Mouse (Mus musculus): Measurements from ENCODE around the gene 2010111I01Rik. TPM values are rescaled to one million over a fixed set of nuclear protein-coding genes. Genes with fewer than 3 reads are reported as not detected.

The 2010111I01Rik gene
- polyA plus RNA-seq, 1 experiment from 2014 or later: 80.8 TPM

- H3K9ac ChIP-seq (ENCODE audit: low read length): no peak overlapping the region
These were observed 309.9 kb downstream of the 2010111I01Rik start for GRCm38 (mm10) chr13:63274488-63275166.

GRCm38 (mm10) chr13:63276389-63276788 lies 311.7 kb downstream of the 2010111I01Rik start:
- Histone ChIP-seq H3K4me2 (ENCODE audit: low read depth) (no peak overlapping the region), H3K4me1 (ENCODE audit: control insufficient read depth, insufficient read depth, low read length) (peaks cover 31% of the 10 kb centered on the region), H3K9ac (ENCODE audit: low read length) (no peak overlapping the region), H3K27me3 (ENCODE audit: control insufficient read depth, insufficient read depth, low read length) (no peaks in the 10 kb centered on the region), H3K9me3 (ENCODE audit: control insufficient read depth, low read length) (no peaks in the 10 kb centered on the region), H3K27ac (ENCODE audit: low read depth, low read length) (no peak overlapping the region), H3K36me3 (ENCODE audit: control insufficient read depth, insufficient read depth, low read length) (no peaks in the 10 kb centered on the region), H3K4me3 (ENCODE audit: low read depth, low read length) (no peak overlapping the region)
- WGBS: 93% methylated on average over 4 of the region's 4 CpGs
- ATAC-seq (ENCODE audit: insufficient read depth, low FRiP score, low TSS enrichment): no peak
- DNase-seq (ENCODE audit: low spot score): no peak

More at GRCm38 (mm10) chr13:63274488-63275166, 309.9 kb downstream of the 2010111I01Rik start:
- ATAC-seq (ENCODE audit: insufficient read depth, low FRiP score, low TSS enrichment): no peak
- WGBS: 74% methylated on average over 10 of the region's 10 CpGs
- H3K4me1 ChIP-seq (ENCODE audit: control insufficient read depth, insufficient read depth, low read length): peaks cover 26% of the 10 kb centered on the region
- H3K4me2 ChIP-seq (ENCODE audit: low read depth): peak overlapping the region; percentile 31
- H3K36me3 ChIP-seq (ENCODE audit: control insufficient read depth, insufficient read depth, low read length): no peaks in the 10 kb centered on the region
- DNase-seq (ENCODE audit: low spot score): no peak
- no peak overlapping the region for H3K27ac ChIP-seq (ENCODE audit: low read depth, low read length)
- 0 out of 2 replicates have a peak overlapping the region, but pooled peaks have one; percentile 17 for H3K4me3 ChIP-seq (ENCODE audit: low read depth, low read length)
- H3K9me3 ChIP-seq (ENCODE audit: control insufficient read depth, low read length): no peaks in the 10 kb centered on the region
- H3K27me3 ChIP-seq (ENCODE audit: control insufficient read depth, insufficient read depth, low read length): peaks cover 4% of the 10 kb centered on the region; the same call in 1 of the 2 replicates

GRCm38 (mm10) chr13:63277316-63277715 lies 312.6 kb downstream of the 2010111I01Rik start:
- Histone ChIP-seq H3K27me3 (ENCODE audit: control insufficient read depth, insufficient read depth, low read length) (no peaks in the 10 kb centered on the region), H3K27ac (ENCODE audit: low read depth, low read length) (no peak overlapping the region), H3K9me3 (ENCODE audit: control insufficient read depth, low read length) (no peaks in the 10 kb centered on the region), H3K9ac (ENCODE audit: low read length) (no peak overlapping the region), H3K4me2 (ENCODE audit: low read depth) (no peak overlapping the region), H3K4me1 (ENCODE audit: control insufficient read depth, insufficient read depth, low read length) (peaks cover 28% of the 10 kb centered on the region), H3K36me3 (ENCODE audit: control insufficient read depth, insufficient read depth, low read length) (no peaks in the 10 kb centered on the region), H3K4me3 (ENCODE audit: low read depth, low read length) (no peak overlapping the region)
- DNase-seq (ENCODE audit: low spot score): no peak
- no peak for ATAC-seq (ENCODE audit: insufficient read depth, low FRiP score, low TSS enrichment)
- WGBS: 64% methylated on average over 5 of the region's 5 CpGs

GRCm38 (mm10) chr13:63278141-63278631 lies 313.5 kb downstream of the 2010111I01Rik start:
- no peaks in the 10 kb centered on the region for H3K27me3 ChIP-seq (ENCODE audit: control insufficient read depth, insufficient read depth, low read length)
- WGBS: 48% methylated on average over 5 of the region's 5 CpGs
- H3K4me1 ChIP-seq (ENCODE audit: control insufficient read depth, insufficient read depth, low read length): peaks cover 22% of the 10 kb centered on the region
- H3K9ac ChIP-seq (ENCODE audit: low read length): no peak overlapping the region
- ATAC-seq (ENCODE audit: insufficient read depth, low FRiP score, low TSS enrichment) (no peak), DNase-seq (ENCODE audit: low spot score) (no peak)
- peak overlapping the region; percentile 6; the same call in 1 of the 2 replicates for H3K4me2 ChIP-seq (ENCODE audit: low read depth)
- no peaks in the 10 kb centered on the region for H3K9me3 ChIP-seq (ENCODE audit: control insufficient read depth, low read length)
- H3K27ac ChIP-seq (ENCODE audit: low read depth, low read length): peak overlapping the region; percentile 46; the same call in 1 of the 2 replicates
- H3K36me3 ChIP-seq (ENCODE audit: control insufficient read depth, insufficient read depth, low read length): no peaks in the 10 kb centered on the region
- no peak overlapping the region for H3K4me3 ChIP-seq (ENCODE audit: low read depth, low read length)

GRCm38 (mm10) chr13:63278796-63279475 lies 314.2 kb downstream of the 2010111I01Rik start:
- no peaks in the 10 kb centered on the region for H3K27me3 ChIP-seq (ENCODE audit: control insufficient read depth, insufficient read depth, low read length)
- DNase-seq (ENCODE audit: low spot score): peak; percentile 74
- H3K9me3 ChIP-seq (ENCODE audit: control insufficient read depth, low read length): no peaks in the 10 kb centered on the region
- WGBS: 6% methylated on average over 10 of the region's 10 CpGs
- H3K27ac ChIP-seq (ENCODE audit: low read depth, low read length): peak overlapping the region; percentile 15
- no peak overlapping the region for H3K4me3 ChIP-seq (ENCODE audit: low read depth, low read length)
- H3K4me1 ChIP-seq (ENCODE audit: control insufficient read depth, insufficient read depth, low read length): peaks cover 22% of the 10 kb centered on the region
- peak; percentile 87 for ATAC-seq (ENCODE audit: insufficient read depth, low FRiP score, low TSS enrichment)
- H3K9ac ChIP-seq (ENCODE audit: low read length): peak overlapping the region; percentile 2; the same call in 1 of the 2 replicates
- no peaks in the 10 kb centered on the region; the same call in 1 of the 2 replicates for H3K36me3 ChIP-seq (ENCODE audit: control insufficient read depth, insufficient read depth, low read length)
- peak overlapping the region; percentile 19 for H3K4me2 ChIP-seq (ENCODE audit: low read depth)

GRCm38 (mm10) chr13:63279807-63280206 lies 315.1 kb downstream of the 2010111I01Rik start:
- DNase-seq (ENCODE audit: low spot score): no peak
- Histone ChIP-seq H3K4me2 (ENCODE audit: low read depth) (peak overlapping the region; percentile 19), H3K4me3 (ENCODE audit: low read depth, low read length) (peak overlapping the region; percentile 19), H3K9ac (ENCODE audit: low read length) (0 out of 2 replicates have a peak overlapping the region, but pooled peaks have one; percentile 2), H3K4me1 (ENCODE audit: control insufficient read depth, insufficient read depth, low read length) (peaks cover 22% of the 10 kb centered on the region), H3K27me3 (ENCODE audit: control insufficient read depth, insufficient read depth, low read length) (no peaks in the 10 kb centered on the region), H3K36me3 (ENCODE audit: control insufficient read depth, insufficient read depth, low read length) (no peaks in the 10 kb centered on the region; the same call in 1 of the 2 replicates), H3K9me3 (ENCODE audit: control insufficient read depth, low read length) (no peaks in the 10 kb centered on the region), H3K27ac (ENCODE audit: low read depth, low read length) (peak overlapping the region; percentile 15)
- 31% methylated on average over 8 of the region's 8 CpGs for WGBS
- ATAC-seq (ENCODE audit: insufficient read depth, low FRiP score, low TSS enrichment): no peak

- WGBS: 38% methylated on average over 3 of the region's 3 CpGs
- Histone ChIP-seq H3K4me3 (ENCODE audit: low read depth, low read length) (no peak overlapping the region), H3K27ac (ENCODE audit: low read depth, low read length) (no peak overlapping the region), H3K9me3 (ENCODE audit: control insufficient read depth, low read length) (no peaks in the 10 kb centered on the region), H3K4me2 (ENCODE audit: low read depth) (no peak overlapping the region), H3K36me3 (ENCODE audit: control insufficient read depth, insufficient read depth, low read length) (no peaks in the 10 kb centered on the region; the same call in 1 of the 2 replicates), H3K4me1 (ENCODE audit: control insufficient read depth, insufficient read depth, low read length) (peaks cover 22% of the 10 kb centered on the region), H3K27me3 (ENCODE audit: control insufficient read depth, insufficient read depth, low read length) (no peaks in the 10 kb centered on the region), H3K9ac (ENCODE audit: low read length) (no peak overlapping the region)
- ATAC-seq (ENCODE audit: insufficient read depth, low FRiP score, low TSS enrichment) (no peak), DNase-seq (ENCODE audit: low spot score) (no peak)
These were observed 315.7 kb downstream of the 2010111I01Rik start for GRCm38 (mm10) chr13:63280344-63280743.

GRCm38 (mm10) chr13:63281206-63281605 lies 316.5 kb downstream of the 2010111I01Rik start:
- WGBS: 82% methylated on average over 8 of the region's 8 CpGs
- no peak for ATAC-seq (ENCODE audit: insufficient read depth, low FRiP score, low TSS enrichment)

More at GRCm38 (mm10) chr13:63281206-63281605, 316.5 kb downstream of the 2010111I01Rik start:
- Histone ChIP-seq H3K4me3 (ENCODE audit: low read depth, low read length) (no peak overlapping the region), H3K9ac (ENCODE audit: low read length) (no peak overlapping the region), H3K4me1 (ENCODE audit: control insufficient read depth, insufficient read depth, low read length) (peaks cover 22% of the 10 kb centered on the region), H3K27me3 (ENCODE audit: control insufficient read depth, insufficient read depth, low read length) (no peaks in the 10 kb centered on the region), H3K36me3 (ENCODE audit: control insufficient read depth, insufficient read depth, low read length) (peaks cover 3% of the 10 kb centered on the region; the same call in 1 of the 2 replicates), H3K9me3 (ENCODE audit: control insufficient read depth, low read length) (no peaks in the 10 kb centered on the region), H3K27ac (ENCODE audit: low read depth, low read length) (no peak overlapping the region), H3K4me2 (ENCODE audit: low read depth) (no peak overlapping the region)
- DNase-seq (ENCODE audit: low spot score): no peak

Measured in neural tube, embryonic 11.5 days (tissue).